Mouse (Mus musculus) layer of hippocampus, postnatal 10 days (tissue): ENCODE data around the gene 2810408A11Rik. TPM values are rescaled to one million over a fixed set of nuclear protein-coding genes. Genes with fewer than 3 reads are reported as not detected.
A peak's percentile ranks its signal among the peaks of the same experiment; 100 is the strongest.
"Not testable (repeated sequence)": the region's sequence is repeated elsewhere in the genome, so short reads cannot be mapped to it uniquely, and the experiment has no call there.

Experiments
- DNase-seq, 2 experiments: peaks; one replicate each; pipeline ENCODE4 v3.0.0; 2021; ENCODE audit warnings: low spot score in 2 of 2
- total RNA-seq, 2 experiments: library from RNA; stranded (reverse); gene quantifications; 2 replicates each; pipeline ENCODE4 v1.2.3; 2021

2810408A11Rik gene
- total RNA-seq, 2 experiments from 2014 or later, result 2.4 to 2.5 TPM

- DNase-seq, result no peak
Measured at GRCm38 (mm10) chr11:69932254-69932653, 31.5 kb upstream of the 2810408A11Rik start.

GRCm38 (mm10) chr11:69931769-69932168 is 31.0 kb upstream of the 2810408A11Rik start:
- no peak for DNase-seq

- no peak for DNase-seq
Measured at GRCm38 (mm10) chr11:69930967-69931537, 30.3 kb upstream of the 2810408A11Rik start.

- not testable (repeated sequence) for DNase-seq
Measured at GRCm38 (mm10) chr11:69930176-69930575, 29.4 kb upstream of the 2810408A11Rik start.

- no peak for DNase-seq
Measured at GRCm38 (mm10) chr11:69929712-69930111, 28.9 kb upstream of the 2810408A11Rik start.

GRCm38 (mm10) chr11:69927501-69927900 is 26.7 kb upstream of the 2810408A11Rik start:
- DNase-seq, result no peak

- no peak for DNase-seq
Measured at GRCm38 (mm10) chr11:69922796-69923195, 22.0 kb upstream of the 2810408A11Rik start.

- no peak for DNase-seq
Measured at GRCm38 (mm10) chr11:69922012-69922756, 21.4 kb upstream of the 2810408A11Rik start.

- peak; percentile 100 for DNase-seq
Measured at GRCm38 (mm10) chr11:69921114-69922011, 20.6 kb upstream of the 2810408A11Rik start, which contains the start of gene Eif5a. Gene Eif5a, minus strand, starts transcription at chr11:69921958.

- peak; percentile 39 to 62 for DNase-seq
Measured at GRCm38 (mm10) chr11:69920266-69921031, 19.7 kb upstream of the 2810408A11Rik start.

- peak; percentile 51 to 61 for DNase-seq
Measured at GRCm38 (mm10) chr11:69919661-69920265, 19.0 kb upstream of the 2810408A11Rik start.

GRCm38 (mm10) chr11:69919053-69919452 is 18.3 kb upstream of the 2810408A11Rik start:
- no peak for DNase-seq

- no peak for DNase-seq
Measured at GRCm38 (mm10) chr11:69918118-69918517, 17.3 kb upstream of the 2810408A11Rik start.

GRCm38 (mm10) chr11:69917379-69917948 is 16.7 kb upstream of the 2810408A11Rik start:
- no peak for DNase-seq

- DNase-seq, result not testable (repeated sequence)
Measured at GRCm38 (mm10) chr11:69916652-69917378, 16.0 kb upstream of the 2810408A11Rik start.

- DNase-seq, result no peak
Measured at GRCm38 (mm10) chr11:69915667-69916627, 15.2 kb upstream of the 2810408A11Rik start.

GRCm38 (mm10) chr11:69914917-69915430 is 14.2 kb upstream of the 2810408A11Rik start:
- DNase-seq, result no peak

- DNase-seq, result no peak
Measured at GRCm38 (mm10) chr11:69914372-69914764, 13.6 kb upstream of the 2810408A11Rik start.
